In the genomic region with DNA sequence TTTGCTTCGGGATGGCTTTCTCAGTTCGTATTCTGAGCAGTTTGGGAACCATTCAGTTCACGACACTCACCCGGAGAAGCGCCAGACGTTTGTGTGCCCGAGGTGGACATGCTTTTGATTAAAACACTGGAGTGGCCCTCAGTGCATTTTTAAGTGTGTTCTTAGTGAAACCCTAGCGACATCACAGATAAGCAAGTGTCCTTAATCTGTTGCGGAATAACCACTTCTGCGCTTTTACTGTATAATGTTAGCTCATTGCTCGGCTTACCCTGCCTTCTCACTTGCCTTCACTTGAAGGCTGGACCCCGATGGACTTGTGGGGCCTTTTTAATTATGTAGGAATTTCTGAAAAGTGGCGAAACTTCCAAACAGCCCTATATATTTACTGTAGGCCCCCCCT, we compare ENCODE assay signal across 9 mouse cellular contexts. TPM values are rescaled to one million over a fixed set of nuclear protein-coding genes. Genes with fewer than 3 reads are reported as not detected.
DNase-seq lines count a peak whose midpoint lies in the region; ATAC-seq and TF ChIP-seq lines count a peak whose summit lies in the region.
"Had no signal": no experiment of that assay in that cellular context is flagged by ENCODE, and none has a peak within 500 bp of the region (broad histone marks: within the 10 kb centered on the region; RNA-seq: fewer than 3 reads in every experiment).

No protein-coding gene starts in this region.

- H3K27me3 ChIP-seq in heart, embryonic 15.5 days = no peaks in the 10 kb centered on the region
- no peaks in the 10 kb centered on the region for H3K27me3 ChIP-seq in MEL (ENCODE audit: control insufficient read depth in 1 of 2, insufficient read depth in 2 of 2, low read length in 2 of 2)
- no peaks in the 10 kb centered on the region for H3K27me3 ChIP-seq in hindbrain, embryonic 11.5 days (ENCODE audit: control insufficient read depth, insufficient read depth, low read length)
- H3K27me3 ChIP-seq: Patski had no signal

- peaks cover 39% of the 10 kb centered on the region for H3K79me2 ChIP-seq in MEL (ENCODE audit: control insufficient read depth, insufficient read depth, low read length, poor library complexity)

- no peak for TF ChIP-seq RAD21 in MEL (IDR thresholded peaks at IDR 0.05; ENCODE audit: low read depth, low read length)

- no peaks in the 10 kb centered on the region for H3K9me3 ChIP-seq in heart, embryonic 15.5 days (replicated peaks)
- H3K9me3 ChIP-seq in MEL (replicated peaks; ENCODE audit: insufficient read depth, low read length) = no peaks in the 10 kb centered on the region
- no peaks in the 10 kb centered on the region for H3K9me3 ChIP-seq in hindbrain, embryonic 11.5 days (ENCODE audit: control insufficient read depth, low read length)

- no peak for TF ChIP-seq POLR2A in MEL (IDR thresholded peaks at IDR 0.05; ENCODE audit: control insufficient read depth in 1 of 2, insufficient read depth in 1 of 2, low read depth in 1 of 2, low read length in 2 of 2, poor library complexity in 1 of 2)

- no peak for TF ChIP-seq CTCF in MEL (IDR thresholded peaks at IDR 0.05 in 2 of 3, conservative IDR thresholded peaks at IDR 0.05 in 1 of 3; ENCODE audit: control insufficient read depth in 1 of 3, insufficient read depth in 1 of 3, low read depth in 2 of 3, low read length in 3 of 3, poor library complexity in 1 of 3, severe bottlenecking in 1 of 3)

- H3K9ac ChIP-seq in heart, embryonic 15.5 days = peak overlapping the region; percentile 86
- H3K9ac ChIP-seq in MEL (ENCODE audit: control insufficient read depth, low read depth, low read length, poor library complexity, severe bottlenecking) = peak overlapping the region; percentile 88
- H3K9ac ChIP-seq in hindbrain, embryonic 11.5 days (ENCODE audit: low read depth, low read length) = peak overlapping the region; percentile 92

- H3K36me3 ChIP-seq in heart, embryonic 15.5 days = peaks cover 35% of the 10 kb centered on the region
- H3K36me3 ChIP-seq in MEL (ENCODE audit: control insufficient read depth in 1 of 2, insufficient read depth in 2 of 2, low read length in 2 of 2) = peaks cover 19 to 22% of the 10 kb centered on the region in 2 experiments
- H3K36me3 ChIP-seq in hindbrain, embryonic 11.5 days (ENCODE audit: control insufficient read depth, insufficient read depth, low read length) = 0 out of 2 replicates have a peak, but pooled peaks cover 3% of the 10 kb centered on the region

- peak overlapping the region; percentile 93 for H3K27ac ChIP-seq in heart, embryonic 15.5 days
- peak overlapping the region; percentile 73 for H3K27ac ChIP-seq in MEL (ENCODE audit: control insufficient read depth, low read depth, low read length)
- H3K27ac ChIP-seq in hindbrain, embryonic 11.5 days (ENCODE audit: low read depth, low read length) = peak overlapping the region; percentile 90

- TF ChIP-seq EP300 in MEL (IDR thresholded peaks at IDR 0.05; ENCODE audit: low read depth in 1 of 2, low read length in 2 of 2) = no peak

- H3K4me2 ChIP-seq in heart, embryonic 15.5 days = peak overlapping the region; percentile 71
- H3K4me2 ChIP-seq in hindbrain, embryonic 11.5 days (replicated peaks; ENCODE audit: low read depth, low read length) = peak overlapping the region; percentile 71

- H3K4me1 ChIP-seq in heart, embryonic 15.5 days (replicated peaks) = peaks cover 14% of the 10 kb centered on the region
- H3K4me1 ChIP-seq in MEL (ENCODE audit: control insufficient read depth in 1 of 2, insufficient read depth in 2 of 2, low read length in 2 of 2) = peaks cover 0 to 2% of the 10 kb centered on the region in 2 experiments; a peak in 1 of 4 replicates
- 0 out of 2 replicates have a peak, but pooled peaks cover 2% of the 10 kb centered on the region for H3K4me1 ChIP-seq in hindbrain, embryonic 11.5 days (replicated peaks; ENCODE audit: control insufficient read depth, insufficient read depth, low read length)

- peak overlapping the region; percentile 84 for H3K4me3 ChIP-seq in heart, embryonic 15.5 days
- peak overlapping the region; percentile 83 to 95 for H3K4me3 ChIP-seq in MEL (ENCODE audit: control insufficient read depth in 1 of 2, insufficient read depth in 1 of 2, low read depth in 2 of 2, low read length in 2 of 2)
- peak overlapping the region; percentile 89 for H3K4me3 ChIP-seq in hindbrain, embryonic 11.5 days (ENCODE audit: low read depth, low read length)

- no peak for DNase-seq in heart, postnatal 14 days
- DNase-seq in MEL (ENCODE audit: low read depth, low spot score) = peak; percentile 69
- no peak for DNase-seq in hindbrain, embryonic 11.5 days (ENCODE audit: low spot score)
- DNase-seq in cerebellum, postnatal 36 days = no peak
- no peak for DNase-seq in layer of hippocampus, adult 8-10 months (ENCODE audit: low spot score in 2 of 2)
- no peak for DNase-seq in embryo, embryonic 9.5 days (ENCODE audit: extremely low spot score)

- ATAC-seq in heart, embryonic 15.5 days (replicated peaks; ENCODE audit: insufficient number of reproducible peaks, insufficient read depth, low FRiP score, low read depth) = no peak
- ATAC-seq in hindbrain, embryonic 11.5 days (ENCODE audit: low FRiP score) = no peak
- 0 out of 2 replicates have a peak, but pooled peaks have one; percentile 1 for ATAC-seq in megakaryocyte-erythroid progenitor cell, adult 5-6 weeks (replicated peaks; ENCODE audit: low FRiP score, low TSS enrichment, poor library complexity, severe bottlenecking)

- 3% methylated on average over 13 of the region's 13 CpGs for WGBS in heart, embryonic 15.5 days
- 6% methylated on average over 13 of the region's 13 CpGs for WGBS in hindbrain, embryonic 11.5 days

- intact Hi-C loops in heart, postnatal 14 days (cut with DNase I) = loop anchor here (2.0 to 5.0 kb wide), 3 partner anchors 45 to 191 kb away; no protein-coding TSS in a partner anchor

TF ChIP-seq in MEL, 35 proteins besides CTCF, POLR2A, EP300 and RAD21:
- TF ChIP-seq MYB (IDR thresholded peaks at IDR 0.05; ENCODE audit: low read depth, low read length) (no peak), POLR2AphosphoS2 (IDR thresholded peaks at IDR 0.05; ENCODE audit: low read length) (no peak), GABPA (IDR thresholded peaks at IDR 0.05; ENCODE audit: low read depth, low read length) (no peak), GATA1 (IDR thresholded peaks at IDR 0.05; ENCODE audit: low read depth, low read length) (peak; percentile 35; the same call in 1 of the 2 replicates), ETS1 (IDR thresholded peaks at IDR 0.05; ENCODE audit: low read depth, low read length) (no peak), POLR2AphosphoS5 (IDR thresholded peaks at IDR 0.05; ENCODE audit: borderline replicate concordance, low read depth, low read length) (no peak), E2F4 (IDR thresholded peaks at IDR 0.05; ENCODE audit: borderline replicate concordance, low read depth, low read length) (no peak), USF1 (IDR thresholded peaks at IDR 0.05; ENCODE audit: low read depth, low read length) (no peak)

RNA-seq across cellular contexts. Expression of gene Prmt7, which starts 0.7 kb away (rescaled TPM):
- 28.0 and 37.4 TPM in 2 replicates for polyA plus RNA-seq in heart, embryonic 15.5 days (2015; fragmentation: Nextera tagmentation; extraction: Ambion mirVana)
- total RNA-seq in heart, postnatal 14 days (2021) = 10 to 100 TPM; 18.7 to 20.4 TPM
- 71.2 and 74.5 TPM in 2 replicates for total RNA-seq in MEL (2012; rRNA removed)
- 10 to 100 TPM in 1 of 2 experiments, not detected in 1; 63.3 TPM for polyA plus RNA-seq in MEL (2012; ENCODE audit: insufficient read depth in 1 of 2, insufficient read length in 2 of 2, low read depth in 1 of 2, low replicate concordance in 2 of 2, missing spikeins in 1 of 2)
- polyA plus RNA-seq in hindbrain, embryonic 11.5 days (2014; fragmentation: Nextera tagmentation; extraction: Ambion mirVana) = 55.1 and 57.6 TPM in 2 replicates
- 30.3 and 47.7 TPM in 2 replicates for total RNA-seq in megakaryocyte-erythroid progenitor cell, adult 5-6 weeks (2014; fragmentation: Nextera tagmentation)
- total RNA-seq in megakaryocyte-erythroid progenitor cell, adult 5-6 weeks (2017) = 55.0 and 60.4 TPM in 2 replicates
- total RNA-seq in layer of hippocampus, adult 8-10 months (2022) = 10 to 100 TPM; 32.8 to 43.7 (median 36.4) TPM

RNA-seq across cellular contexts. Expression of gene Slc7a6os, which starts 0.7 kb away (rescaled TPM):
- polyA plus RNA-seq in heart, embryonic 15.5 days (2015; fragmentation: Nextera tagmentation; extraction: Ambion mirVana) = 19.5 and 22.2 TPM in 2 replicates
- total RNA-seq in heart, postnatal 14 days (2021) = 10 to 100 TPM; 11.4 TPM
- 41.6 and 52.0 TPM in 2 replicates for total RNA-seq in MEL (2012; rRNA removed)
- 10 to 100 TPM in 1 of 2 experiments, not detected in 1; 53.6 TPM for polyA plus RNA-seq in MEL (2012; ENCODE audit: insufficient read depth in 1 of 2, insufficient read length in 2 of 2, low read depth in 1 of 2, low replicate concordance in 2 of 2, missing spikeins in 1 of 2)
- polyA plus RNA-seq in hindbrain, embryonic 11.5 days (2014; fragmentation: Nextera tagmentation; extraction: Ambion mirVana) = 46.1 and 46.2 TPM in 2 replicates
- total RNA-seq in megakaryocyte-erythroid progenitor cell, adult 5-6 weeks (2014; fragmentation: Nextera tagmentation) = 32.7 and 47.9 TPM in 2 replicates
- total RNA-seq in megakaryocyte-erythroid progenitor cell, adult 5-6 weeks (2017) = 50.5 and 58.1 TPM in 2 replicates
- total RNA-seq in layer of hippocampus, adult 8-10 months (2022) = 10 to 100 TPM; 22.2 to 29.7 (median 26.8) TPM

RNA-seq across cellular contexts. Expression of gene Slc7a6, which starts 42.8 kb away (rescaled TPM):
- 29.6 and 33.3 TPM in 2 replicates for polyA plus RNA-seq in heart, embryonic 15.5 days (2015; fragmentation: Nextera tagmentation; extraction: Ambion mirVana)
- 10 to 100 TPM; 12.2 to 13.8 TPM for total RNA-seq in heart, postnatal 14 days (2021)
- 26.2 and 34.4 TPM in 2 replicates for total RNA-seq in MEL (2012; rRNA removed)
- 10 to 100 TPM in 1 of 2 experiments, not detected in 1; 48.2 TPM for polyA plus RNA-seq in MEL (2012; ENCODE audit: insufficient read depth in 1 of 2, insufficient read length in 2 of 2, low read depth in 1 of 2, low replicate concordance in 2 of 2, missing spikeins in 1 of 2)
- polyA plus RNA-seq in hindbrain, embryonic 11.5 days (2014; fragmentation: Nextera tagmentation; extraction: Ambion mirVana) = 84.4 and 88.9 TPM in 2 replicates
- 2.6 and 4.2 TPM in 2 replicates for total RNA-seq in megakaryocyte-erythroid progenitor cell, adult 5-6 weeks (2014; fragmentation: Nextera tagmentation)
- 5.1 and 6.7 TPM in 2 replicates for total RNA-seq in megakaryocyte-erythroid progenitor cell, adult 5-6 weeks (2017)
- 10 to 100 TPM; 22.3 to 31.9 (median 27.5) TPM for total RNA-seq in layer of hippocampus, adult 8-10 months (2022)
